Mouse (Mus musculus) ES-Bruce4 (cell line): ENCODE measurements around the gene Tmem132c.

Experiments used
- CTCF ChIP-seq: IDR thresholded peaks from one replicate; pipeline ENCODE4 v1.8.1; 2011; ENCODE audit warnings: low read depth, low read length
- EP300 ChIP-seq: IDR thresholded peaks from 2 replicates; pipeline ENCODE4 v1.6.1; 2011; ENCODE audit warnings: low read depth, low read length; ENCODE audit not compliant: insufficient read depth
- POLR2A ChIP-seq: IDR thresholded peaks from one replicate; pipeline ENCODE4 v1.8.1; 2011; ENCODE audit warnings: low read length; ENCODE audit not compliant: insufficient read depth

GRCm38 (mm10) chr5:127324645-127325044 is 83.0 kb downstream of the Tmem132c start:
- TF ChIP-seq CTCF (no peak), POLR2A (no peak), EP300 (no peak)
